Mouse (Mus musculus): ENCODE results near the gene Eme1.
"Not testable (repeated sequence)": the region's sequence is repeated elsewhere in the genome, so short reads cannot be mapped to it uniquely, and the experiment has no call there.

Eme1 gene

GRCm38 (mm10) chr11:94651241-94651640 lies 2.5 kb downstream of the Eme1 start:
- not testable (repeated sequence) for DNase-seq (ENCODE audit: extremely low read depth, insufficient read length, low spot score)

GRCm38 (mm10) chr11:94646457-94646856 lies 7.3 kb downstream of the Eme1 start:
- no peak for DNase-seq (ENCODE audit: extremely low read depth, insufficient read length, low spot score)

GRCm38 (mm10) chr11:94644461-94645219 lies 9.1 kb downstream of the Eme1 start:
- no peak for DNase-seq (ENCODE audit: extremely low read depth, insufficient read length, low spot score)

- no peak for DNase-seq (ENCODE audit: extremely low read depth, insufficient read length, low spot score)
Measured at GRCm38 (mm10) chr11:94634431-94634830, 19.3 kb downstream of the Eme1 start.

- DNase-seq (ENCODE audit: extremely low read depth, insufficient read length, low spot score): no peak
Measured at GRCm38 (mm10) chr11:94632988-94633387, 20.8 kb downstream of the Eme1 start.

- DNase-seq (ENCODE audit: extremely low read depth, insufficient read length, low spot score): no peak
Measured at GRCm38 (mm10) chr11:94631969-94632368, 21.8 kb downstream of the Eme1 start.

DNA sequence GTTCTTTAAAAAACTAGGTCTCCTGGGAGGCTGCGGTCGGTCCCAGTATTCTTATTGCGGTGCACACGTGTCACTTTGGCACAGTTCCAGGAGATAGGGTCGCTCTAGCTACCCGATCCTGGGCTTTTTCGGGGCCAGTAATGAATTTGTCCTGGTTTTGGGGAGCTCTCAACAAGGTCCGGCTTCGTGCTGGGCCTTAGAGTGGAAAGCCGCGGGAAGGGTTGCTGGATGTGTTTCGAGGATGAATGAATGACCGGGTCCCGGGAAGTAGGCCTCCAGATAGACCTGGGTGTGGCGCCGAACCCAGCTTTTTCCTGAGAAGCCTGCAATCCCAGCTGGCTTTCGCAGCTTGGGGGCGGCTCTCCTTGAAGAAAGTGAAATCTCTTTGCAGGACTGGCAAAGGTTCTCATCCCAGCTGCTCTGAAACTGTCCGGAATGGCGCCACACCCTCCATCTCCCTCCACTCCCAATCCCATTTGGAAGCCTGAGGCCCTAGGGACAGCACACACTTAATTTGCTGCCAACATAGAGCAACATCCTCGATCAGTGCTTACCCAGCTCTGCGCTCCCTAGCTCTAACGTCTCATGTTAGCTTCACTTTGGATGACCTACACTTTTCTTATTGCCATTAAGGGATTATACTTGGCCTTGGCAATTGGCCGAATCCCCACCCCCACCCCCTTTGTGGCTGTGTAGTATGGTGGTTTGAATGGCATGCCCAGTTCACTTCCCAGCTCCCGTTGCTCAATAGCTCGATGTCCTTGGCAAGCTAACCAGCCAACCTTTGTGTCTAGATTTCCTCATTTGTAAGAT lies 23.4 kb downstream of the Eme1 start:
- DNase-seq (ENCODE audit: extremely low read depth, insufficient read length, low spot score): no peak

DNA sequence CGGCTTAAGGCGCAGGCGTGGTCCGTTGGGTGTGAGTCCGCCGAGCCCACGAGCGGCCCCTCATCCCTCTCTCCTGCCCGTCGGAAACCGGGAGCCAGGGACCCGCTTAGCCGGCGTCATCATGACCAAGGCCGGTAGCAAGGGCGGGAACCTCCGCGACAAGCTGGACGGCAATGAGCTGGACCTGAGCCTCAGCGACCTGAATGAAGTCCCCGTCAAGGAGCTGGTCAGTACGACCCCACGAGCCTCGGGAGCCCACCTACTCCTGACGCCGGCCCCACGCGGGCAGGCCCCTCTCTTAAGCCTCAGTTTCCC lies 23.9 kb downstream of the Eme1 start:
- DNase-seq (ENCODE audit: extremely low read depth, insufficient read length, low spot score): peak; percentile 84

- peak; percentile 92 for DNase-seq (ENCODE audit: extremely low read depth, insufficient read length, low spot score)
Measured at GRCm38 (mm10) chr11:94629199-94629883, 24.4 kb downstream of the Eme1 start, which contains the start of gene Lrrc59. TSS of gene Lrrc59 (plus strand) at chr11:94629767.

- no peak for DNase-seq (ENCODE audit: extremely low read depth, insufficient read length, low spot score)
Measured at GRCm38 (mm10) chr11:94622162-94622561, 31.6 kb downstream of the Eme1 start.

DNA sequence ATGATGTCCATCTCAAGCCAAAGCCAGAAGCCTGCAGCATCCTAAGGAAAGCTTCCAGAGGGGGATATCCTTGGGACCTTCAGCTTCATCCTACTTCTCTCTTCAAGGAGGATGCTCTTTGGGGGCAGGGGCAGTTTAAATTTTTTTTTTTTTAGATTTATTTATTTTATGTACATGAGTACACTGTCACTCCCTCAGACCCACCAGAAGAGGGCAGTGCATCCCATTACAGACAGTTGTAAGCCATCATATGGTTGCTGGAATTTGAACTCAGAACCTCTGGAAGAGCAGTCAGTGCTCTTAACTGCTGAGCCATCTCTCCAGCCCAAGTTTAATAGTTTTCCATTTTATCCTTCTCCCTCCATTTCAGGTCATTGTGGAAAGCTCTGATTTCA lies 32.3 kb downstream of the Eme1 start:
- DNase-seq (ENCODE audit: extremely low read depth, insufficient read length, low spot score): no peak

DNA sequence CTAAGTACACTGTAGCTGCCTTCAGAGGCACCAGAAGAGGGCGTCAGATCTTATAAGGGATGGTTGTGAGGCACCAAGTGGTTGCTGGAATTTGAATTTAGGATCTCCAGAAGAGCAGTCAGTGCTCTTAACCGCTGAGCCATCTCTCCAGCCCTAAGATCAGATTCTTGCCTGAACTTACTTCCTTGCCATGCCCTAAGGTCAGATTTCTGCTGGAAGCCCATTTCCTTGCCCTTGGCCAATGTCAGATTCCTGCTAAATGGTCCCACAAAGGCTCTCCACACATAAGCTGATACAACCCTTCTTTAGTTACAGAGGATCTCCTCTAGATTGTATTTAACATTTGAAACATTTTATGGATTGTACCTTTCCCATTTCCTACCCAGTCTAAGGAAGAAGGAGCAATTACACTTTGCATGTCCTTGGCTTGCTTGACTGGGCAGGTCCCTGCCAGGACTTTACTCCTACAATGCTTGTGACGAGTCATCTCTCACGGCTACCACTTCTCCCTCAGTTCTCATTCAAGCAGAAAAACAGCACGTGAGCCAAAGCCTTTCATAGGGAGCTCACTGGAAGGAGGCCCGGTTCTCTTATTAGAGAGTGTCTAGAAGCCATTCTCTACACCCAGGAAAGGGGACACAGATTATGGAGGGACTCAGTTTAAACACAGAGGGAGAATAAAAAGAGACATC lies 32.9 kb downstream of the Eme1 start:
- no peak for DNase-seq (ENCODE audit: extremely low read depth, insufficient read length, low spot score)

- no peak for DNase-seq (ENCODE audit: extremely low read depth, insufficient read length, low spot score)
Measured at GRCm38 (mm10) chr11:94617646-94618045, 36.1 kb downstream of the Eme1 start.

DNA sequence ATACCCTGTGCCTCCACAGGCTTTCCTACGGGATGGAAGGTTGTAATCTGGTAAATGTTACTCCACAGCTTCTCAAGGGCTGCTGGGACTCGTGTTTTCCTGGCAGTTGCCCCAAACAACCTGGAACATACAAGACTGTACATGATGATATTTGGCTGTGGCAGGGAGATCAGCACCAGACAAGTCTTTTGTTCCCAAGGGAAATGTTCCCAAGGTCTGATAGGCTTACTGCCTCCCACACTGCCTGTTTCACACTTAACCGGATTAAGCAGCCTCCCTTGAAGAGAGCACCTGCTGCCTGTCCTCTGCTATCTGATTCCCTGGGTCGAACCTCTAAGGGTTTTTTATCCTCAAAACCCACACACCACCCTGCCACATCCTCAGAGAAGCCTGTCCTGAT lies 38.3 kb downstream of the Eme1 start:
- DNase-seq (ENCODE audit: extremely low read depth, insufficient read length, low spot score): no peak

DNA sequence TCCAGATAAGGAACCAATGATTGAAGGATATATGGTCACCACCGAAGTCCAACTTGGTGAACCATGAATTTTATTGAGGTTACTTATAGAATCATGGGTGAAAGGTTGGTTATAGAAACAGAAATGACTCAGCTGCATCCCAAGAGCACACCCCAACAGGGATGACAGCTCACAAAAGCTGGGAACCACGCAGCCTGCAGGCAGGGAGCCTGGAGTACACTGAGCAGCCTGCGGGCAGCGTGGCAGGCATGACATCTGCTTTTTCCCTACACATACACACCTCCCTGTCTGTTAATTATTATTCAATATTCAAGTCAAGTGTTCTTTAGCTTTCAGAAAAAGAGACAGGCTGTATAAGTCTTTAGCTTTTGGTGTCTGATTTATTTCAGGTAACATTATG lies 39.2 kb downstream of the Eme1 start:
- no peak for DNase-seq (ENCODE audit: extremely low read depth, insufficient read length, low spot score)

DNA sequence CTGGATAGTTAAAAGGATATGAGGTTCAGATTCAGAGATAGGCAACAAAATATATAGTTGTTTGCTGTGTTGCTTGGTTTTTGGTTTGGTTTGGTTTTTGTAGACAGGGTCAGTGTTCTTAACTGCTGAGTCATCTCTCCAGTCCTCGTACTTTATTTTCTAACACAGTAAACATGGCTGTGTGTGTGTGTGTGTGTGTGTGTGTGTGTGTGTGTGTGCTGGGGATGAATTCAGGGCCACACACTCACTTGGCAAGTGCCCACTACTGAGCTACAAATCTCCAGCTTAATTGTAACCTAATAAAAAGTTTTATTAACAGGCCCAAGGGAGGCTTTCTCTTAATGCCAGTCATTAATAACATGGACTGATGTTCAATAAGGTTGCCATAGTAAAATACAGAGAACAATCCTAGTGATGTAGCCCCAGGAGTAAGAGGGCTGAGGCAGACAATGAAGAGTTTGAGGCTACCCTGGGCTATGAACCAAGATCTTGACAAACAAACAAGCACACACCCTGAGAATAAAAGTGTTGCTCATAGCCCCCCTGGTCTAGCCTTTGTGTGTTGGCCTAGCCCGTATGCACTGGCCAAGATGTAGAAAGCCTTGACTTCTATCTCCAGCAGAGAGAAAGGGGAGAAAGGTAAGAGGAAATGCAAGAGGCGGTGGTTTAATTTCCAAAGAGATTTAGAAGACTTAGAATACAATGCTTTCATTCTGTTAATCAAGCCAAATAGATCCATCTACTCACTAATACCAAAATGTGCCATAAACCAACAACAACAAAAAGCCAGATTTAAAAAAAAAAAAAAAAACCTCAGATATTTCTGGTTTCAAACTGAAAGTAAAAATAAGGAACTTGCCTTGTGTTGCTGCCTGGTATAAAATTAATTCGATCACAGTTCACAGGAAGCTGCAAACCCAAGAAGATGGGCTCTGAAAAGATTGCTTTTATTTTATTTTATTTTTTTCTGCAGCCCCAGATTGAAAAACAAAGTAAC lies 42.7 kb downstream of the Eme1 start:
- peak; percentile 34 for DNase-seq (ENCODE audit: extremely low read depth, insufficient read length, low spot score)

DNA sequence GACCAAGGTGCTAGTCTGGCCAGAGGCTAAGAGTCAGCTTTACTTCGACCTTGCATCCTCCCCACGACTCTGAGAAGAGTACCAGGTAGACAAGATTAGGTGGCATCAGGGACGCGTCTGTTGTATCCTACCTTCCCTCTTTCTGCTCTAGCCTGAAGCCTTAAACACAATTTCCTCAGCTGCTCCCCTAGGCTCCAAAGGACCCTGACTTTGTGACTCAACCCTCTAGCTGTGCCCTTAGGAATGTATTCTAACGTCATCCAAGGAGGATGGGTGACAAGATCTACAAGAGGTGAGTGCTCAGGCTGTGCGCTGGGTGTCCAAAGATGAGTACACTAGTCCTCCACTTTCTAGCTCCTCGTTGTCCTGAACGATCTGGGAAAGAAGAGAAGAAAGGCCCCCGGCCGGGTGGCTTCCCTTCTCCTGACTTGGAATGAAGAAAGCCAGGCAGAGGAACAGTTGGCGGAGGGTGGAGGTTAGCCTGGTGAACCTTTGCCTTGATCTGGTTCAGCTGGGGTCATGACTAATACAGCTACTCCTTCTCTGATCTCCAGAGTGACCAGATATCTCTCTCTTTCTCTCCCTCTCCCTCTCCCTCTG lies 51.3 kb downstream of the Eme1 start:
- DNase-seq (ENCODE audit: extremely low read depth, insufficient read length, low spot score): no peak

DNA sequence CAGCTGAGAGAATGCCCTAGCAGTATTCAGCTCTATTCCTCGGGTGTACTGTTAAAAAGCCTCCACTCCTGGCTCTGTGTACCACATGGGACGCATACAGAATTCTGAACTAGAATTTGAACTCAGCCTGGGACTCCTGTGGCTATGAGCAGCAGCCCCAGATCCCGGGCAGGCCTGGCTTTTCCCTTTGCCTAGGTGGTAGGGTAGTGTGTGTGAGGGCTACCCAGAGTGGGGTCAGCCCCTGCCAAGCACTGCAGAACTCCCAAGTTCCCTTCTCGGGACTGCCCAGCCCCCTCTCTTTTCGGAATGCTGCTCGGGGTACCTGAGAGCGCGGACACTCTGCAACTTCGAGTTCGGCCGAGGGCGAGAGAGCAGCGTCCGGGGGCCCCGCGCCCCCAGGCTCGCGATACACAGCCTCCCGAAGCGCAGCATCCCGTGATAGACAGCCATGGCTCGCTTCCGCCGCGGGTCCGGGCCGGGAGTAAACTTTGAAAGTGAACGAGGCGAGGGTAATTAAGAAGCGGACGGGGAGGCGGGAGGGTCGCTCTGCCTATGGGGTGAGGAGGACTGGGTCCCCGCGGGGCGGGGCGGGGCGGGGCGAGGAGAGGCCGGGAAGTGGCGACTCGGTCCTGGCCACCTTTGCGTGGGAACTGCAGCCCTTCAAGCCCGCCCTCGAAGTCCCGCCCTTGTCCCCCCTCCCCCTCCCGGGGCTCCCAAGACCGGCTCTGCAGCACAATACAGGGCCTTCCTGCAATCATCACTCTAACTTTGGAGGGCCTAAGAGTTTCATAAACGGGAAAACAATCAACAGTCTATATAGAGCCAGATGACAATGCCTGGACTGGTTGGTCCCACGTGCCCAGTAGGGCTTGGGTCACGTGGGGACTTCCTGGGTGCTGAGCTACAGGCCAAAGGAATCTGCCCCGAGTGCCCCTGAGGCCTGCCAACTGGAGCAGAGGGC lies 52.2 kb downstream of the Eme1 start, which contains the start of gene Acsf2:
TSS of gene Acsf2 (minus strand) at position 551 of the 961 bp plus-strand sequence.
- DNase-seq (ENCODE audit: extremely low read depth, insufficient read length, low spot score): peak; percentile 95

Data from 3134 (cell line).